Mouse (Mus musculus) liver, adult 10 weeks (tissue): Measurements from ENCODE around the gene Hist1h2ao. TPM values are rescaled to one million over a fixed set of nuclear protein-coding genes. Genes with fewer than 3 reads are reported as not detected.

ENCODE experiments used
- polyA plus RNA-seq: library from polyadenylated mRNA; stranded (reverse); fragments of 350-450 nt; fragmentation: Illumina TruSeq; extraction: RNeasy Lipid Tissue Mini Kit (QIAGEN cat#74804); gene quantifications from one replicate; pipeline ENCODE4 v1.2.3, GENCODE M21; 2014; ENCODE audit warnings: low read depth, low replicate concordance

Gene Hist1h2ao
- polyA plus RNA-seq = not detected

GRCm38 (mm10) chr13:21810073-21810472 is at the start of gene Hist1h2ao, which contains the start of gene Hist1h2bq:
Gene Hist1h2ao (plus strand): TSS chr13:21810465.
Gene Hist1h2bq (minus strand): TSS chr13:21810197.

GRCm38 (mm10) chr13:21779767-21780731 is 30.2 kb upstream of the Hist1h2ao start, which contains the start of gene Hist1h1b:
Gene Hist1h1b (minus strand): TSS chr13:21780625.

GRCm38 (mm10) chr13:21783255-21783617 is 27.0 kb upstream of the Hist1h2ao start, which contains the start of gene Hist1h3i:
Gene Hist1h3i (minus strand): TSS chr13:21783370.

GRCm38 (mm10) chr13:21786899-21787629 is 23.2 kb upstream of the Hist1h2ao start, which contains the start of the genes Hist1h2an and Hist1h2bp:
Gene Hist1h2an (minus strand): TSS chr13:21787218.
Gene Hist1h2bp (plus strand): TSS chr13:21787461.

GRCm38 (mm10) chr13:21811539-21811938 is 1.3 kb downstream of the Hist1h2ao start, which contains the start of gene Hist1h4m:
Gene Hist1h4m (plus strand): TSS chr13:21811746.

GRCm38 (mm10) chr13:21831418-21832394 is 21.4 kb downstream of the Hist1h2ao start, which contains the start of gene Hist1h4n:
Gene Hist1h4n (minus strand): TSS chr13:21832196.

GRCm38 (mm10) chr13:21833461-21833860 is 23.2 kb downstream of the Hist1h2ao start, which contains the start of the genes Hist1h2ap and Hist1h2br:
Gene Hist1h2ap (minus strand): TSS chr13:21833507.
Gene Hist1h2br (plus strand): TSS chr13:21833743.

Other genes with a start within 250 kb of the Hist1h2ao start
- gene Olfr1364, start 228.7 kb upstream of the Hist1h2ao start, polyA plus RNA-seq = not detected
- gene Olfr1362, start 196.4 kb upstream of the Hist1h2ao start, polyA plus RNA-seq = not detected
- not detected for gene Olfr11, start 167.9 kb upstream of the Hist1h2ao start, polyA plus RNA-seq
- gene Olfr1361, start 147.1 kb upstream of the Hist1h2ao start, polyA plus RNA-seq = not detected
- not detected for gene Olfr1360, start 133.1 kb upstream of the Hist1h2ao start, polyA plus RNA-seq
- not detected for gene Olfr1359, start 112.4 kb upstream of the Hist1h2ao start, polyA plus RNA-seq
- not detected for gene Hist1h2bl, start 94.3 kb upstream of the Hist1h2ao start, polyA plus RNA-seq
- not detected for gene Hist1h2ai, start 94.0 kb upstream of the Hist1h2ao start, polyA plus RNA-seq
- gene Hist1h3h, start 92.8 kb upstream of the Hist1h2ao start, polyA plus RNA-seq = not detected
- gene Hist1h2bm, start 88.4 kb upstream of the Hist1h2ao start, polyA plus RNA-seq = not detected
- 0.58 TPM for gene Hist1h4j, start 75.4 kb upstream of the Hist1h2ao start, polyA plus RNA-seq
- not detected for gene Hist1h4k, start 60.0 kb upstream of the Hist1h2ao start, polyA plus RNA-seq
- not detected for gene Hist1h2ak, start 56.6 kb upstream of the Hist1h2ao start, polyA plus RNA-seq
- gene Hist1h2bn, start 56.3 kb upstream of the Hist1h2ao start, polyA plus RNA-seq = not detected
- not detected for gene Hist1h1b, start 29.8 kb upstream of the Hist1h2ao start, polyA plus RNA-seq
- not detected for gene Hist1h3i, start 27.1 kb upstream of the Hist1h2ao start, polyA plus RNA-seq
- not detected for gene Hist1h2an, start 23.2 kb upstream of the Hist1h2ao start, polyA plus RNA-seq
- not detected for gene Hist1h2bp, start 23.0 kb upstream of the Hist1h2ao start, polyA plus RNA-seq
- gene Hist1h2bq, start 268 bp upstream of the Hist1h2ao start, polyA plus RNA-seq = not detected
- not detected for gene Hist1h4m, start 1.3 kb downstream of the Hist1h2ao start, polyA plus RNA-seq
- gene Hist1h4n, start 21.7 kb downstream of the Hist1h2ao start, polyA plus RNA-seq = not detected
- gene Hist1h2ap, start 23.0 kb downstream of the Hist1h2ao start, polyA plus RNA-seq = not detected
- gene Hist1h2br, start 23.3 kb downstream of the Hist1h2ao start, polyA plus RNA-seq = not detected
- not detected for gene Zfp184, start 134.6 kb downstream of the Hist1h2ao start, polyA plus RNA-seq
- gene Pom121l2, start 170.7 kb downstream of the Hist1h2ao start, polyA plus RNA-seq = not detected
- gene Prss16, start 199.3 kb downstream of the Hist1h2ao start, polyA plus RNA-seq = 0.42 TPM
- not detected for gene Hist1h2ah, start 225.1 kb downstream of the Hist1h2ao start, polyA plus RNA-seq
- gene Hist1h2bk, start 225.4 kb downstream of the Hist1h2ao start, polyA plus RNA-seq = not detected
- 1.7 TPM for gene Hist1h4i, start 230.9 kb downstream of the Hist1h2ao start, polyA plus RNA-seq
- not detected for gene Hist1h2ag, start 232.5 kb downstream of the Hist1h2ao start, polyA plus RNA-seq
- not detected for gene Hist1h2bj, start 232.7 kb downstream of the Hist1h2ao start, polyA plus RNA-seq